Mouse (Mus musculus): ENCODE measurements around the gene 4930539E08Rik. TPM values are rescaled to one million over a fixed set of nuclear protein-coding genes. Genes with fewer than 3 reads are reported as not detected.

Gene 4930539E08Rik
- polyA plus RNA-seq, 1 experiment from 2014 or later: not detected

DNA sequence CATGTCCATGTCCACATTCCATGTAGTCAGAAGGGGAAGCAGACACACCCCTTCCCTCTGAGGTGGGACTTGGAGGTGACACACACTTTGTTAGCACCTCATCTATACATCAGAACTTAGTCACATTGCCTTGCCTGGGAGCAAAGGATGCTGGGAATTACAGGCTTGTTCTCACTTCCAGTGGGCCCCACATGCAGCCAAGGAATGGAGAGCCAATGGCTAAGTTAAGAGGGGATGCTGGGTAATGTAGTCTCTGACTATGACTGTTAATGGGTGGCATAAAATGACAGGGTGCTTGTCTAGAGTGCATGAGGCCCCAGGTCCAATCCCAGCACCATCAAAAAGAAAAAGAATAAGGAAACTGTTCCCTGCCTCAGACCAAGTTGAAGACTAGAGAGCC, 48.2 kb downstream of the 4930539E08Rik start:
- no peaks in the 10 kb centered on the region for H3K27me3 ChIP-seq (ENCODE audit: control insufficient read depth, insufficient read depth, low read length)
- no peak overlapping the region for H3K4me3 ChIP-seq (ENCODE audit: low read depth, low read length)
- ATAC-seq (ENCODE audit: low FRiP score): no peak
- H3K27ac ChIP-seq (ENCODE audit: low read depth, low read length): no peak overlapping the region
- DNase-seq (ENCODE audit: low spot score): no peak
- H3K36me3 ChIP-seq (ENCODE audit: control insufficient read depth, insufficient read depth, low read length): no peaks in the 10 kb centered on the region
- H3K4me1 ChIP-seq (replicated peaks; ENCODE audit: control insufficient read depth, insufficient read depth, low read length): no peaks in the 10 kb centered on the region
- no peak overlapping the region for H3K9ac ChIP-seq (ENCODE audit: low read depth, low read length)
- no peaks in the 10 kb centered on the region for H3K9me3 ChIP-seq (ENCODE audit: control insufficient read depth, low read length)
- H3K4me2 ChIP-seq (replicated peaks; ENCODE audit: low read depth, low read length): no peak overlapping the region

DNA sequence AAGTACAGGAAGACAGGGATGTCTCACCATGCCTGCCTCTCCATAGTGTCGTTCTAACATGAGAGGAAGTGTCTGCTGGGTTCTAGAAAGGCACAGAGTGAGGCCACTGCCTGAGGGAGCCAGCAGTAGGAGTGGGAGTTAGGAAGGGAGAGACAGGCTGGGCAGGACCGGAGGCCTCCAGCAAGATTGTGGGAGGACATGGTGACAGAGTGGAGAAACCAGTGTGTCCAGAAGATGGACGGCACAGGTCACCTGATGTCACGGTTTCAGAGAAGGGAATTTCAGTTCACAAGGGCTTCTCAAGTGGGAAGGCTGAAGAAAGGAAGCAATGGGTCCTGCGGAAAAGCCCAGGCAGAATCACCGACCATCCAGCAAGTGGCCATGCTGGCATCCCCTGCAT, 50.7 kb downstream of the 4930539E08Rik start:
- no peaks in the 10 kb centered on the region for H3K4me1 ChIP-seq (replicated peaks; ENCODE audit: control insufficient read depth, insufficient read depth, low read length)
- no peaks in the 10 kb centered on the region for H3K27me3 ChIP-seq (ENCODE audit: control insufficient read depth, insufficient read depth, low read length)
- DNase-seq (ENCODE audit: low spot score): no peak
- no peak overlapping the region for H3K27ac ChIP-seq (ENCODE audit: low read depth, low read length)
- no peaks in the 10 kb centered on the region for H3K9me3 ChIP-seq (ENCODE audit: control insufficient read depth, low read length)
- no peak overlapping the region for H3K4me2 ChIP-seq (replicated peaks; ENCODE audit: low read depth, low read length)
- H3K4me3 ChIP-seq (ENCODE audit: low read depth, low read length): no peak overlapping the region
- 79% methylated on average over 6 of the region's 6 CpGs for WGBS
- no peaks in the 10 kb centered on the region for H3K36me3 ChIP-seq (ENCODE audit: control insufficient read depth, insufficient read depth, low read length)
- no peak overlapping the region for H3K9ac ChIP-seq (ENCODE audit: low read depth, low read length)
- no peak for ATAC-seq (ENCODE audit: low FRiP score)

- Histone ChIP-seq H3K4me1 (replicated peaks; ENCODE audit: control insufficient read depth, insufficient read depth, low read length) (no peaks in the 10 kb centered on the region), H3K27ac (ENCODE audit: low read depth, low read length) (no peak overlapping the region), H3K9me3 (ENCODE audit: control insufficient read depth, low read length) (no peaks in the 10 kb centered on the region), H3K9ac (ENCODE audit: low read depth, low read length) (no peak overlapping the region), H3K36me3 (ENCODE audit: control insufficient read depth, insufficient read depth, low read length) (no peaks in the 10 kb centered on the region), H3K4me3 (ENCODE audit: low read depth, low read length) (no peak overlapping the region), H3K4me2 (replicated peaks; ENCODE audit: low read depth, low read length) (no peak overlapping the region), H3K27me3 (ENCODE audit: control insufficient read depth, insufficient read depth, low read length) (no peaks in the 10 kb centered on the region)
- WGBS: 78% methylated on average over 7 of the region's 7 CpGs
- DNase-seq (ENCODE audit: low spot score): no peak
- ATAC-seq (ENCODE audit: low FRiP score): no peak
Observed at GRCm38 (mm10) chr17:28863926-28864325, 51.2 kb downstream of the 4930539E08Rik start.

- peaks cover 2% of the 10 kb centered on the region; the same call in 1 of the 2 replicates for H3K9me3 ChIP-seq (ENCODE audit: control insufficient read depth, low read length)
- no peaks in the 10 kb centered on the region for H3K27me3 ChIP-seq (ENCODE audit: control insufficient read depth, insufficient read depth, low read length)
- H3K9ac ChIP-seq (ENCODE audit: low read depth, low read length): no peak within 1 kb of the TSS
- no peak within 1 kb of the TSS for H3K27ac ChIP-seq (ENCODE audit: low read depth, low read length)
- H3K4me3 ChIP-seq (ENCODE audit: low read depth, low read length): no peak within 1 kb of the TSS
- H3K36me3 ChIP-seq (ENCODE audit: control insufficient read depth, insufficient read depth, low read length): no peaks in the 10 kb centered on the region
- DNase-seq (ENCODE audit: low spot score) (peak; percentile 31), ATAC-seq (ENCODE audit: low FRiP score) (no peak)
- 38% methylated on average over 12 of the region's 12 CpGs for WGBS
- no peak within 1 kb of the TSS for H3K4me2 ChIP-seq (replicated peaks; ENCODE audit: low read depth, low read length)
- H3K4me1 ChIP-seq (replicated peaks; ENCODE audit: control insufficient read depth, insufficient read depth, low read length): no peaks in the 10 kb centered on the region
Observed at GRCm38 (mm10) chr17:28858205-28858604, 56.9 kb downstream of the 4930539E08Rik start, which contains the start of gene Pnpla1. Pnpla1 (plus strand) TSS chr17:28858411.

- WGBS: 79% methylated on average over 3 of the region's 3 CpGs
- Histone ChIP-seq H3K4me3 (ENCODE audit: low read depth, low read length) (no peak overlapping the region), H3K4me1 (replicated peaks; ENCODE audit: control insufficient read depth, insufficient read depth, low read length) (no peaks in the 10 kb centered on the region), H3K9me3 (ENCODE audit: control insufficient read depth, low read length) (peaks cover 2% of the 10 kb centered on the region; the same call in 1 of the 2 replicates), H3K36me3 (ENCODE audit: control insufficient read depth, insufficient read depth, low read length) (no peaks in the 10 kb centered on the region), H3K4me2 (replicated peaks; ENCODE audit: low read depth, low read length) (no peak overlapping the region), H3K27me3 (ENCODE audit: control insufficient read depth, insufficient read depth, low read length) (no peaks in the 10 kb centered on the region), H3K27ac (ENCODE audit: low read depth, low read length) (no peak overlapping the region), H3K9ac (ENCODE audit: low read depth, low read length) (no peak overlapping the region)
- ATAC-seq (ENCODE audit: low FRiP score): no peak
- no peak for DNase-seq (ENCODE audit: low spot score)
Observed at GRCm38 (mm10) chr17:28856030-28856429, 59.1 kb downstream of the 4930539E08Rik start.

GRCm38 (mm10) chr17:28855166-28855885, 59.8 kb downstream of the 4930539E08Rik start:
- ATAC-seq (ENCODE audit: low FRiP score) (no peak), DNase-seq (ENCODE audit: low spot score) (peak; percentile 38)
- Histone ChIP-seq H3K9ac (ENCODE audit: low read depth, low read length) (no peak overlapping the region), H3K4me1 (replicated peaks; ENCODE audit: control insufficient read depth, insufficient read depth, low read length) (no peaks in the 10 kb centered on the region), H3K4me3 (ENCODE audit: low read depth, low read length) (no peak overlapping the region), H3K27me3 (ENCODE audit: control insufficient read depth, insufficient read depth, low read length) (no peaks in the 10 kb centered on the region), H3K4me2 (replicated peaks; ENCODE audit: low read depth, low read length) (no peak overlapping the region), H3K27ac (ENCODE audit: low read depth, low read length) (no peak overlapping the region), H3K9me3 (ENCODE audit: control insufficient read depth, low read length) (peaks cover 2% of the 10 kb centered on the region; the same call in 1 of the 2 replicates), H3K36me3 (ENCODE audit: control insufficient read depth, insufficient read depth, low read length) (no peaks in the 10 kb centered on the region)
- 78% methylated on average over 9 of the region's 9 CpGs for WGBS

- 82% methylated on average over 7 of the region's 7 CpGs for WGBS
- H3K4me3 ChIP-seq (ENCODE audit: low read depth, low read length): no peak overlapping the region
- no peak overlapping the region for H3K4me2 ChIP-seq (replicated peaks; ENCODE audit: low read depth, low read length)
- no peak for ATAC-seq (ENCODE audit: low FRiP score)
- no peak overlapping the region for H3K9ac ChIP-seq (ENCODE audit: low read depth, low read length)
- no peaks in the 10 kb centered on the region for H3K4me1 ChIP-seq (replicated peaks; ENCODE audit: control insufficient read depth, insufficient read depth, low read length)
- peaks cover 2% of the 10 kb centered on the region; the same call in 1 of the 2 replicates for H3K9me3 ChIP-seq (ENCODE audit: control insufficient read depth, low read length)
- DNase-seq (ENCODE audit: low spot score): no peak
- no peaks in the 10 kb centered on the region for H3K27me3 ChIP-seq (ENCODE audit: control insufficient read depth, insufficient read depth, low read length)
- H3K27ac ChIP-seq (ENCODE audit: low read depth, low read length): no peak overlapping the region
- no peaks in the 10 kb centered on the region for H3K36me3 ChIP-seq (ENCODE audit: control insufficient read depth, insufficient read depth, low read length)
Observed at GRCm38 (mm10) chr17:28854377-28854776, 60.7 kb downstream of the 4930539E08Rik start.

GRCm38 (mm10) chr17:28850511-28850910, 64.6 kb downstream of the 4930539E08Rik start:
- no peaks in the 10 kb centered on the region for H3K36me3 ChIP-seq (ENCODE audit: control insufficient read depth, insufficient read depth, low read length)
- H3K4me2 ChIP-seq (replicated peaks; ENCODE audit: low read depth, low read length): no peak overlapping the region
- 96% methylated on average over 5 of the region's 5 CpGs for WGBS
- no peaks in the 10 kb centered on the region for H3K4me1 ChIP-seq (replicated peaks; ENCODE audit: control insufficient read depth, insufficient read depth, low read length)
- H3K9ac ChIP-seq (ENCODE audit: low read depth, low read length): no peak overlapping the region
- no peak overlapping the region for H3K27ac ChIP-seq (ENCODE audit: low read depth, low read length)
- no peak overlapping the region for H3K4me3 ChIP-seq (ENCODE audit: low read depth, low read length)
- no peak for DNase-seq (ENCODE audit: low spot score)
- no peaks in the 10 kb centered on the region for H3K9me3 ChIP-seq (ENCODE audit: control insufficient read depth, low read length)
- ATAC-seq (ENCODE audit: low FRiP score): no peak
- H3K27me3 ChIP-seq (ENCODE audit: control insufficient read depth, insufficient read depth, low read length): no peaks in the 10 kb centered on the region

- Histone ChIP-seq H3K27me3 (ENCODE audit: control insufficient read depth, insufficient read depth, low read length) (no peaks in the 10 kb centered on the region), H3K4me2 (replicated peaks; ENCODE audit: low read depth, low read length) (no peak overlapping the region), H3K4me1 (replicated peaks; ENCODE audit: control insufficient read depth, insufficient read depth, low read length) (no peaks in the 10 kb centered on the region), H3K27ac (ENCODE audit: low read depth, low read length) (no peak overlapping the region), H3K9me3 (ENCODE audit: control insufficient read depth, low read length) (no peaks in the 10 kb centered on the region), H3K9ac (ENCODE audit: low read depth, low read length) (no peak overlapping the region), H3K4me3 (ENCODE audit: low read depth, low read length) (no peak overlapping the region), H3K36me3 (ENCODE audit: control insufficient read depth, insufficient read depth, low read length) (no peaks in the 10 kb centered on the region)
- DNase-seq (ENCODE audit: low spot score) (no peak), ATAC-seq (ENCODE audit: low FRiP score) (no peak)
- WGBS: 73% methylated on average over 11 of the region's 11 CpGs
Observed at GRCm38 (mm10) chr17:28846974-28847617, 68.0 kb downstream of the 4930539E08Rik start.

All from hindbrain, embryonic 11.5 days (tissue).